Mouse (Mus musculus) heart, embryonic 14.5 days (tissue): ENCODE data around the gene Map3k6. TPM values are rescaled to one million over a fixed set of nuclear protein-coding genes. Genes with fewer than 3 reads are reported as not detected.

Source experiments
- ATAC-seq: fragments of 200-750 bp; cut with Nextera tagmentation; 2 replicates; pipeline ENCODE4 v1.8.0; 2017; ENCODE audit warnings: low read depth, moderate TSS enrichment; ENCODE audit not compliant: insufficient number of reproducible peaks, insufficient read depth, low FRiP score
- H3K27ac ChIP-seq, 2 experiments: fragments of 200-500 bp in 1 of 2; fragments of 300-500 bp in 1 of 2; sonication (generic) in 1 of 2; replicated peaks in 1 of 2; 2 replicates each; pipeline ENCODE4 v1.5.1; 2012 to 2014; ENCODE audit warnings: low read depth in 2 of 2, low read length in 2 of 2, control low read depth in 1 of 2, mild to moderate bottlenecking in 1 of 2, mixed read lengths in 1 of 2; ENCODE audit not compliant: control insufficient read depth in 1 of 2, insufficient read depth in 1 of 2
- H3K27me3 ChIP-seq: fragments of 300-500 bp; sonication (generic); 2 replicates; pipeline ENCODE4 v1.6.1; 2014; ENCODE audit warnings: mild to moderate bottlenecking, low read length, control low read depth; ENCODE audit not compliant: control insufficient read depth, insufficient read depth
- H3K36me3 ChIP-seq: fragments of 300-500 bp; sonication (generic); 2 replicates; pipeline ENCODE4 v1.6.1; 2014; ENCODE audit warnings: mild to moderate bottlenecking, control low read depth, low read length, mixed read lengths; ENCODE audit not compliant: control insufficient read depth, insufficient read depth
- H3K4me1 ChIP-seq, 2 experiments: fragments of 200-500 bp in 1 of 2; fragments of 300-500 bp in 1 of 2; sonication (generic) in 1 of 2; 2 replicates each; pipeline ENCODE4 v1.6.1; 2012 to 2014; ENCODE audit warnings: low read length in 2 of 2, control low read depth in 1 of 2, mixed read lengths in 1 of 2; ENCODE audit not compliant: control insufficient read depth in 2 of 2, insufficient read depth in 2 of 2
- H3K4me2 ChIP-seq: fragments of 300-500 bp; sonication (generic); 2 replicates; pipeline ENCODE4 v1.6.1; 2014; ENCODE audit warnings: mild to moderate bottlenecking, low read length
- H3K4me3 ChIP-seq, 2 experiments: fragments of 200-500 bp in 1 of 2; fragments of 300-500 bp in 1 of 2; sonication (generic) in 1 of 2; 2 replicates each; pipeline ENCODE4 v1.5.1; 2012 to 2014; ENCODE audit warnings: low read length in 2 of 2, mild to moderate bottlenecking in 2 of 2, control low read depth in 1 of 2, low read depth in 1 of 2, moderate library complexity in 1 of 2; ENCODE audit not compliant: control insufficient read depth in 1 of 2, insufficient read depth in 1 of 2
- H3K9ac ChIP-seq: fragments of 300-500 bp; sonication (generic); 2 replicates; pipeline ENCODE4 v1.6.1; 2014; ENCODE audit warnings: mild to moderate bottlenecking, low read length
- H3K9me3 ChIP-seq: fragments of 300-500 bp; sonication (generic); 2 replicates; pipeline ENCODE4 v1.6.1; 2016; ENCODE audit warnings: low read length, control low read depth; ENCODE audit not compliant: control insufficient read depth
- WGBS: fragments of 180-500 bp; shearing (Covaris S2); extraction: QIAGEN DNeasy Blood & Tissue Kit; methylation state at CpG from one replicate; pipeline ENCODE4 v1.1.7; 2014; 5-methylcytosine and 5-hydroxymethylcytosine counted together
- polyA plus RNA-seq: library from polyadenylated mRNA; unstranded; fragments of >200 nt; fragmentation: Nextera tagmentation; extraction: Ambion mirVana; gene quantifications from 2 replicates; pipeline ENCODE4 v1.2.1, GENCODE M21; 2014

Gene Map3k6
- polyA plus RNA-seq, 1 experiment from 2014 or later = 1.6 TPM

- H3K27ac ChIP-seq = no peak overlapping the region
- no peaks in the 10 kb centered on the region for H3K9me3 ChIP-seq
- peaks cover 46% of the 10 kb centered on the region for H3K27me3 ChIP-seq
- no peak overlapping the region for H3K9ac ChIP-seq
- H3K4me2 ChIP-seq = no peak overlapping the region
- peaks cover 5 to 13% of the 10 kb centered on the region in 2 experiments; a peak in 3 of 4 replicates for H3K4me1 ChIP-seq
- H3K36me3 ChIP-seq = no peaks in the 10 kb centered on the region
- ATAC-seq = no peak
- H3K4me3 ChIP-seq = no peak overlapping the region
- 33% methylated on average over 13 of the region's 13 CpGs for WGBS
Observed at GRCm38 (mm10) chr4:133243538-133243937, 2.9 kb downstream of the Map3k6 start.

- Histone ChIP-seq H3K27ac (no peak overlapping the region), H3K36me3 (no peaks in the 10 kb centered on the region), H3K4me2 (no peak overlapping the region), H3K4me3 (no peak overlapping the region), H3K9me3 (no peaks in the 10 kb centered on the region), H3K4me1 (peaks cover 5 to 13% of the 10 kb centered on the region in 2 experiments; a peak in 3 of 4 replicates), H3K27me3 (peaks cover 51% of the 10 kb centered on the region), H3K9ac (no peak overlapping the region)
- 70% methylated on average over 1 of the region's 1 CpGs for WGBS
- no peak for ATAC-seq
Observed at GRCm38 (mm10) chr4:133244289-133244688, 3.7 kb downstream of the Map3k6 start.

DNA sequence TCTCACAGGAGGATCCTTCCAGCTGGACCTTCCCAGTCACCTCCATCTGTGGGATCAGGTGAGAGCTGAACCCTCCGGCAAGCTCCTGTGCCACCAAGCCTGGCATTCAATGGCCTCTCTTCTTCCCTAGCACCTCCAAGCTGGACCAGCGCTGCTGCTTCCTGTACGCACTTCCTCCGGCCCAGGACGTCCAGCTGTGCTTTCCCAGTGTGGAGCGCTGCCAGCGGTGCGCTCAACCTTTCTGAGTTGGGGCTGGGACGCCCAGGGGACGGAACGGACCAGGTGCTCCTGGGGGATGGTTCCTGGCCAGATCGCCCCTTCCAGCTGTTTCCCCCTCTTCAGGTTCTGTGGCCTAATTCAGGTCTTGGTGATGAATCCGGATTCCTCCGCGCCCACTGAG, 6.5 kb downstream of the Map3k6 start:
- ATAC-seq = no peak
- WGBS = 21% methylated on average over 15 of the region's 15 CpGs
- Histone ChIP-seq H3K4me1 (peaks cover 16 to 19% of the 10 kb centered on the region in 2 experiments), H3K9me3 (no peaks in the 10 kb centered on the region), H3K4me3 (no peak overlapping the region), H3K9ac (no peak overlapping the region), H3K4me2 (0 out of 2 replicates have a peak overlapping the region, but pooled peaks have one; percentile 1), H3K27me3 (peaks cover 76% of the 10 kb centered on the region), H3K27ac (no peak overlapping the region), H3K36me3 (no peaks in the 10 kb centered on the region)

DNA sequence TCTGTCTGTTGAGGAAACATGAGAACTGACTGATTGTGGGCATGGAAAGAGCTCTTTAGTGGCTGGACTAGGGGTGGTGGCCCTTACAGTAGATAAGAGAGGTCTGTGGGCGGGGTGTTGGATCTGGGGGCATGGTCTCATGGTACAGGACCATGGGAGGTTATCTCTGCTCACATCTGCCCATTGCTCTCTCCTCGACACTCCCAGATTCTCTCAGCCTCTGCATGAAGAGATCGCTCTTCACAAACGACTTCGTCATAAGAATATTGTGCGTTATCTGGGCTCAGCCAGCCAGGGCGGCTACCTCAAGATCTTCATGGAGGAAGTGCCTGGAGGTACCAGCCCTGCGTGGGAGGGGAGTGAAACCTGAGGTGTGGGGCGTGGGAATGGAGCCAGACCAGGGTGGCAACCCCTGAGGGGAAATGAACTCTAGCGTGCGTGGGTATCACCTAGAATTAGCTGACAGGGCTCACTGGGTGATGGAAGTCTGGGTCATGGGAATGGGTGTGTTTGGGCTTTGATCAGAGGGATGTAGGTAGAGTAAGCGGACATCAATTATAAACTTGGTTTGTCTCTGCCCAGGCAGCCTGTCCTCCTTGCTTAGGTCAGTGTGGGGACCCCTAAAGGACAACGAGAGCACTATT, 7.3 kb downstream of the Map3k6 start:
- Histone ChIP-seq H3K27ac (no peak overlapping the region), H3K27me3 (peaks cover 78% of the 10 kb centered on the region), H3K36me3 (no peaks in the 10 kb centered on the region), H3K9ac (no peak overlapping the region), H3K4me1 (peaks cover 14 to 19% of the 10 kb centered on the region in 2 experiments), H3K9me3 (no peaks in the 10 kb centered on the region), H3K4me3 (no peak overlapping the region), H3K4me2 (no peak overlapping the region)
- ATAC-seq = no peak
- 55% methylated on average over 13 of the region's 13 CpGs for WGBS

DNA sequence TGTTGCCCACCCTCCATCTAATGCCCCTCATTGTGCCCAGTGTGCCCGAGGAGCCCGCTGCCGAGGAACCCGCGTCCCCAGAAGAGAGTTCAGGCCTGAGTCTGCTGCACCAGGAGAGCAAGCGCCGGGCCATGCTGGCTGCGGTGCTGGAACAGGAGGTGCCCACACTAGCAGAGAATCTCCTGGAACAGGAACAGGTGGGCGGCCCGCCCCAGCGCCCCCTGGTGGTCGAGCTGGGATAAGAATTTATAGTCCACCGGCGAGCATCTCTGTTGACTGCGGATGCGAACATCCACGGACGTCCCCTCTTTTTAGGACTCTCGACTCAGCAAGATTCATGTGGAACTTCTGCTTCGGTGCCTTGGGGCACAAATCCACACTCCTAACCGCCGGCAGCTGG, 10.0 kb downstream of the Map3k6 start:
- Histone ChIP-seq H3K36me3 (no peaks in the 10 kb centered on the region), H3K27ac (no peak overlapping the region), H3K4me3 (peak overlapping the region; percentile 43 to 44), H3K4me2 (peak overlapping the region; percentile 77), H3K4me1 (peaks cover 11 to 14% of the 10 kb centered on the region in 2 experiments), H3K9ac (peak overlapping the region; percentile 62), H3K9me3 (no peaks in the 10 kb centered on the region), H3K27me3 (peaks cover 76% of the 10 kb centered on the region)
- no peak for ATAC-seq
- WGBS = 2% methylated on average over 22 of the region's 22 CpGs

DNA sequence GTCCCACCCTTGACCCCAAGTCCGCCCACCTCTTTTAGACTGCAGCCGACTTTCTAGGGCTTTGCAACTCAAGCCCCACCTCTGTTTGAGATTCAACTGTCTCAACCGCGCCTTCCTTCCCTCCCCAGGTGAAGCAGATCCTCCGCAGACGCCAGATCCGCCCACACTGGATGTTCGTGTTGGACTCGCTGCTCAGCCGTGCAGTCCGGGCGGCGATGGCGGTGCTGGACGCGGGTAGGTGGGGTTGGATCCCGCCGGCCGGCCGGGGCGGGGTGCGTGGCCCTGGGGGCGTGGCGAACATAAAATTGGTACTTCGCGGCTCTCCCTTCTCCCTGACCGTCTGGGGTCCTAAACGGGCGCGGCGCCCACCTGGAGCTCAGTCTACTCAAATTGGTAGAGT, 10.6 kb downstream of the Map3k6 start:
- 2% methylated on average over 31 of the region's 31 CpGs for WGBS
- no peak overlapping the region for H3K27ac ChIP-seq
- no peak for ATAC-seq
- H3K4me2 ChIP-seq = peak overlapping the region; percentile 77
- peak overlapping the region; percentile 43 to 44 for H3K4me3 ChIP-seq
- peaks cover 11 to 14% of the 10 kb centered on the region in 2 experiments for H3K4me1 ChIP-seq
- H3K36me3 ChIP-seq = no peaks in the 10 kb centered on the region
- H3K9me3 ChIP-seq = no peaks in the 10 kb centered on the region
- peaks cover 76% of the 10 kb centered on the region for H3K27me3 ChIP-seq
- H3K9ac ChIP-seq = peak overlapping the region; percentile 62

GRCm38 (mm10) chr4:133252089-133252488, 11.5 kb downstream of the Map3k6 start:
- Histone ChIP-seq H3K4me2 (no peak overlapping the region), H3K36me3 (no peaks in the 10 kb centered on the region), H3K27ac (no peak overlapping the region), H3K27me3 (peaks cover 76% of the 10 kb centered on the region), H3K4me3 (no peak overlapping the region), H3K9ac (no peak overlapping the region), H3K9me3 (no peaks in the 10 kb centered on the region), H3K4me1 (peaks cover 11 to 14% of the 10 kb centered on the region in 2 experiments)
- 45% methylated on average over 4 of the region's 4 CpGs for WGBS
- no peak for ATAC-seq

- ATAC-seq = no peak
- peaks cover 73% of the 10 kb centered on the region for H3K27me3 ChIP-seq
- no peaks in the 10 kb centered on the region for H3K36me3 ChIP-seq
Observed at GRCm38 (mm10) chr4:133253412-133253811, 12.8 kb downstream of the Map3k6 start.

More at GRCm38 (mm10) chr4:133253412-133253811, 12.8 kb downstream of the Map3k6 start:
- WGBS = 68% methylated on average over 12 of the region's 12 CpGs
- Histone ChIP-seq H3K4me2 (no peak overlapping the region), H3K4me1 (peaks cover 8 to 14% of the 10 kb centered on the region in 2 experiments), H3K9ac (no peak overlapping the region), H3K9me3 (no peaks in the 10 kb centered on the region), H3K27ac (no peak overlapping the region), H3K4me3 (no peak overlapping the region)
